Mouse (Mus musculus) liver, embryonic 13.5 days (tissue): ENCODE data around the gene Chst11. TPM values are rescaled to one million over a fixed set of nuclear protein-coding genes. Genes with fewer than 3 reads are reported as not detected.

ENCODE experiments used
- ATAC-seq: fragments of 200-750 bp; cut with Nextera tagmentation; 2 replicates; pipeline ENCODE4 v1.8.0; 2017; ENCODE audit warnings: low read depth, mild to moderate bottlenecking, moderate number of reproducible peaks, moderate library complexity
- DNase-seq: peaks from one replicate; pipeline ENCODE4 v3.0.0; 2022
- H3K27ac ChIP-seq: fragments of 300-500 bp; sonication (generic); 2 replicates; pipeline ENCODE4 v1.5.1; 2015; ENCODE audit warnings: moderate library complexity, mild to moderate bottlenecking, inconsistent platforms
- H3K27me3 ChIP-seq: fragments of 300-500 bp; sonication (generic); 2 replicates; pipeline ENCODE4 v1.6.1; 2015; ENCODE audit warnings: mild to moderate bottlenecking, inconsistent platforms
- H3K36me3 ChIP-seq: fragments of 300-500 bp; sonication (generic); 2 replicates; pipeline ENCODE4 v1.6.1; 2015; ENCODE audit warnings: mild to moderate bottlenecking, inconsistent platforms
- H3K4me1 ChIP-seq: fragments of 300-500 bp; sonication (generic); replicated peaks from 2 replicates; pipeline ENCODE4 v1.6.1; 2015; ENCODE audit warnings: inconsistent platforms
- H3K4me2 ChIP-seq: fragments of 300-500 bp; sonication (generic); 2 replicates; pipeline ENCODE4 v1.6.1; 2015; ENCODE audit warnings: inconsistent platforms, mild to moderate bottlenecking, moderate library complexity
- H3K4me3 ChIP-seq: fragments of 300-500 bp; sonication (generic); replicated peaks from 2 replicates; pipeline ENCODE4 v1.5.1; 2015; ENCODE audit warnings: mild to moderate bottlenecking, inconsistent platforms
- H3K9ac ChIP-seq: fragments of 300-500 bp; sonication (generic); 2 replicates; pipeline ENCODE4 v1.6.1; 2015; ENCODE audit warnings: mild to moderate bottlenecking, inconsistent platforms
- H3K9me3 ChIP-seq: fragments of 300-500 bp; sonication (generic); replicated peaks from 2 replicates; pipeline ENCODE4 v1.6.1; 2016; ENCODE audit warnings: inconsistent platforms
- WGBS: fragments of 180-500 bp; shearing (Covaris S2); methylation state at CpG from one replicate; pipeline ENCODE4 v1.1.7; 2015; ENCODE audit not compliant: insufficient replicate concordance; 5-methylcytosine and 5-hydroxymethylcytosine counted together
- polyA plus RNA-seq: library from polyadenylated mRNA; unstranded; fragments of >200 nt; fragmentation: Nextera tagmentation; extraction: Ambion mirVana; gene quantifications from 2 replicates; pipeline ENCODE4 v1.2.1, GENCODE M21; 2015

Chst11 gene
- polyA plus RNA-seq, 1 experiment from 2014 or later = 1.3 TPM

DNA sequence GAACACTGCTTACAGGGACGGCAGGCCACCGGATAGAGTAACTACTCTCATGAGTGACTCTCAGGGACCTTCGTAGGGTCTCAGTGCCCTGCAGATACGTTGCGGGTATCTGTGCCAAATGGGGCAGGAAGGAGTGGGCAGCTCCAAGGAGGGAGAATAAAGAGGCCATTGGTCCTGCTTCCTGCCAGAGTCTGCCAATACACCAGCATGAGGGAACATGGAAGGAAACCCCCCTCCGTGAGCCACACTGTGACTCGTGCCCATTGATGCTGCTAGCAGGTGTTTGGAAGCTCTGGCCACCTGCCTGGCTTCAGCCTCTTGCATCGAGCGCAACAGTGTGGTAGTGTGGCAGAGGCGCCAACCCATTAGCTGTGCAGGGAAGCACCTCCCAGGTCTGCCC lies 157.8 kb downstream of the Chst11 start:
- H3K4me2 ChIP-seq = no peak overlapping the region
- H3K9ac ChIP-seq = no peak overlapping the region
- H3K36me3 ChIP-seq = no peaks in the 10 kb centered on the region
- 80% methylated on average over 10 of the region's 10 CpGs for WGBS
- no peak overlapping the region for H3K4me3 ChIP-seq
- no peak overlapping the region for H3K27ac ChIP-seq
- H3K9me3 ChIP-seq = no peaks in the 10 kb centered on the region
- H3K27me3 ChIP-seq = no peaks in the 10 kb centered on the region
- ATAC-seq = no peak
- peaks cover 28% of the 10 kb centered on the region for H3K4me1 ChIP-seq
- no peak for DNase-seq

DNA sequence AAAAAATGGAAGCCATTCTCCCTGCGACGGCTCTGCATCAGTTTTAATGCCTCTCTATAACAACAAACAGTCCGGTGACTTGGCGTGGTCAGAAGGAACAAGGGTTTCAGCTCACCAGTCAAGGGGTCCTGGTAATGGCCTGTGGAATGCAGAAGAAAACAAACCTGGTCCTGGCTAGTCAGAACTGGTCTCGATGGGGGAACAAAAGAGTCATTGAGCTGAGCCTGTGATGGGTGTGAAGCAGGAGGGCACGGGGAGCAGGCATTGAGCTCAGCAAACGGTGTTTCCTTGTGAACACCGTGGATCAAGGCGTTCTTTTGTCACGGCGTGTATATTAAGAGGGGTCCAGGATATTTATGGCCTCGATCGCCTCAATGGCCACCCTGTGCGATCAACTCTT lies 160.5 kb downstream of the Chst11 start:
- Histone ChIP-seq H3K4me2 (no peak overlapping the region), H3K27me3 (no peaks in the 10 kb centered on the region), H3K4me3 (no peak overlapping the region), H3K36me3 (no peaks in the 10 kb centered on the region), H3K9ac (no peak overlapping the region), H3K4me1 (peaks cover 36% of the 10 kb centered on the region), H3K9me3 (no peaks in the 10 kb centered on the region), H3K27ac (no peak overlapping the region)
- no peak for ATAC-seq
- no peak for DNase-seq
- WGBS = 83% methylated on average over 14 of the region's 14 CpGs

DNA sequence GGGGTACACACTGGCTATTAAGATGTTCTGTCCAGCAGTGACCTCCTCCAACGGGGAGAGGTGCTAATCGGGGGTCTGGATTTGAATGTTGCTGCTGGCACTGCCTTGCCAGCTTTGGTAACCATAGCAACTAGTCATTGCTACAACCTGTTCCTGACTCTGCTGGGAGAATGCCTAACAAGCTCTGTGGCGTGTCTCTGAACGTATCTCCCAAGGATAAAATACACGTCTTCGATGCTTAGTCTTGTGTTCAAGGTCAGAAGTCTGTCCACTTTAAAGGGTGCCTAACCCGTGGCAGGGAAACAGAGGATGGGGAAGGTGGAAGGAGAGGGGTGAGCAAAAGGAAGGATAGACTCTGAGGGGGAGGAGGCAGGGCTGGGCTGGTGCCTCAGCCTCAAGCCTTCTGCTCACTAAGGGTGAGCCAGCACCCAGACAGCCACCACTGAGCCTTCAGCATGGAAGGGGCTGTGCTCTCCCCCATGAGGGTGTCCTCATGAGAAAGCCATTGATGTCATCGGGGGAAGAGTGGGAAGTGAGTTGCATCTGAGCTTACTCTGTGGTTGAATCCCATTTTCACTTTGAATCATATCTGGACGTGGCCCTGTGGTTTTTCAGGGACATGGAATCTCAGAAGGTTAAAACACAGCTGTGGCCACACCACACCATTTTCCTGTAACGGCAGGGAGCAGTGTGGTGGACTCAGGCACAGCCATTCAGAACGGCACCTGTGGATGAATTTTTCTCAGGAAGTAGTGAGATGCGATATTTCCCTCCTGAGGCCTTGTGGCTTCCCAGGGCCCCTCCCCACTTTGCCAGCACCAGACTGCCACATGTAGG lies 164.3 kb downstream of the Chst11 start:
- no peaks in the 10 kb centered on the region for H3K36me3 ChIP-seq
- ATAC-seq (no peak), DNase-seq (no peak)
- H3K27ac ChIP-seq = no peak overlapping the region
- no peak overlapping the region for H3K9ac ChIP-seq
- H3K9me3 ChIP-seq = no peaks in the 10 kb centered on the region
- no peak overlapping the region for H3K4me2 ChIP-seq
- no peaks in the 10 kb centered on the region for H3K27me3 ChIP-seq
- peaks cover 49% of the 10 kb centered on the region for H3K4me1 ChIP-seq
- H3K4me3 ChIP-seq = no peak overlapping the region
- 66% methylated on average over 12 of the region's 12 CpGs for WGBS

DNA sequence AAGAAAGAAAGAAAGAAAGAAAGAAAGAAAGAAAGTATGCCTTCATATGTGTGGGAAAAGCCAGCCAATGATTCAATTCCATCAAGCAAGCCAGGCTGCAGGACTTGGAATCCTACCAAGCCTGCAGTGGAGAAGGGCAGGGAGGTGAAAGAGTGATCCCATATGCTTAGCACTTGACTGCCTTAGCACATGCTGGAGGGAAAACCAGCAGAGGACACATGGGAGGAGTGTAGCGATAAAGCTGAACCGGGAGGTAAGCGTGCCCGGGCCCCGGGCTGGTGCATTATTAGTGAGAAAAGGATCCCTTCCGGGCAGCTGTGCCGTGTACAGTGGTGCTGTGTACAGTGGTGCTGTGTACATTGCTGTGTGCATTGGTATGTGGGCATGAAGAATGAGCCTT lies 165.3 kb downstream of the Chst11 start:
- no peak overlapping the region for H3K9ac ChIP-seq
- no peak overlapping the region for H3K27ac ChIP-seq
- H3K36me3 ChIP-seq = no peaks in the 10 kb centered on the region
- no peak overlapping the region for H3K4me2 ChIP-seq
- no peaks in the 10 kb centered on the region for H3K27me3 ChIP-seq
- WGBS = 86% methylated on average over 7 of the region's 7 CpGs
- peaks cover 59% of the 10 kb centered on the region for H3K4me1 ChIP-seq
- ATAC-seq = no peak
- DNase-seq = no peak
- H3K4me3 ChIP-seq = no peak overlapping the region
- no peaks in the 10 kb centered on the region for H3K9me3 ChIP-seq

DNA sequence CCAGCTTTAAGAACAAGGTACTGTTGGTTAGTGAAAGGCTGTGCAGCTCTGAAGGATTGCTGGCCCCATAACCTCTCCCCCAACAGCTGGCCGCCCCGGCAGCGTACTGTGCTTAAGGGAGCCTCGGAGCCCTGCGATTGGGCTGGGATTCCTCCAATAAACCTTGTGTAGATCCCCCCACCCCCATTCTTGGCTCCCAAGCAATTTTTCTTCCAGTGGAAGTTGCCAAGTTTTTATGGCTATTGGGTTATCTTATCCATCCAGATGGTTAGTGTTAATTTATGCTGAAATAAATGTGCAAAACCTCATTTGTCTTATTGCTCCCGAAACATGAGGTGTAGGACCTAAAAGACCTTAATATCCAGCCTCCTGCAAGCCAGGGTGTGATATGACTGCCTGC lies 166.1 kb downstream of the Chst11 start:
- no peak for ATAC-seq
- peaks cover 59% of the 10 kb centered on the region for H3K4me1 ChIP-seq
- H3K27me3 ChIP-seq = no peaks in the 10 kb centered on the region
- no peak for DNase-seq
- H3K4me2 ChIP-seq = no peak overlapping the region
- 81% methylated on average over 6 of the region's 6 CpGs for WGBS
- no peak overlapping the region; the same call in 1 of the 2 replicates for H3K27ac ChIP-seq
- no peak overlapping the region for H3K9ac ChIP-seq
- no peaks in the 10 kb centered on the region for H3K36me3 ChIP-seq
- H3K4me3 ChIP-seq = no peak overlapping the region
- no peaks in the 10 kb centered on the region for H3K9me3 ChIP-seq

DNA sequence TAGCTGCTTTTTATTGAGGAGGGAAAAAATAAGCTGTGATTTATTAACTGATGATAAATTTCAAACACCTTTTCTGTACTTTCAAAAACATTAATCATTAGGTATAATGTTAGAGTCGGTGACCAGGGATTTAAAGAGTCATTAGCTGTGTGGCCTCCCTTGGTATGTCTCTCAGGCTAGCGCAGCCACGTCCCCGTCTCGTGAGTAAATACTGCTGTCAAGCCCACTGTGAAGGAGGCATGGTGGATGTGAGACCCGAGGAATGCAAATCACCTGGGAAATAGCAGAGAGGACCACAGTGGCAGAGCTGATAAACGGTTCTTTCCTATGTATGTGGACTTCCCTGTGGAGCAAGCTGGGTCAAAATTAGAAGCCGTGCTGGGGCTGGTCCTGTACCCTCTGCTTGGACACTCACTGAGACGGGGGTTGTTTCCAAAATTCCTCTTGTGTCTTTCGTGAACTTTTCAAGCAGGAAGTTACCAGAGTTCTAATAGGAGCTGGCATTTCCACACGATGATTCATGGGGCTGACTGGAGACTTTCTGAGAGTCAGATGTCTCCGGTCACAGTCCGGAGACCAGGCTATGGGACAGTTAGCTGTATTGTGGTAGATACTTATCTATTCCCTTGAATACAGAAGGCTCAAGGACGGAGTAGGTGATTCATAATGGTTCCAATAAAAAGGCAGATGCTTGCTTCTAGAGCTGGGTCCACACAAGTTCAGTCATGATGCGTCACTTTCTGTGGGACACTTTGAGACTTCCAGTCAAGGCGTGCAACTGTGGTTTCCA lies 166.8 kb downstream of the Chst11 start:
- Histone ChIP-seq H3K9ac (peak overlapping the region; percentile 46; the same call in 1 of the 2 replicates), H3K36me3 (no peaks in the 10 kb centered on the region), H3K27ac (peak overlapping the region; percentile 48), H3K4me1 (peaks cover 61% of the 10 kb centered on the region), H3K4me3 (no peak overlapping the region), H3K9me3 (no peaks in the 10 kb centered on the region), H3K27me3 (no peaks in the 10 kb centered on the region), H3K4me2 (peak overlapping the region; percentile 60)
- DNase-seq (no peak), ATAC-seq (no peak)
- WGBS = 43% methylated on average over 16 of the region's 16 CpGs

DNA sequence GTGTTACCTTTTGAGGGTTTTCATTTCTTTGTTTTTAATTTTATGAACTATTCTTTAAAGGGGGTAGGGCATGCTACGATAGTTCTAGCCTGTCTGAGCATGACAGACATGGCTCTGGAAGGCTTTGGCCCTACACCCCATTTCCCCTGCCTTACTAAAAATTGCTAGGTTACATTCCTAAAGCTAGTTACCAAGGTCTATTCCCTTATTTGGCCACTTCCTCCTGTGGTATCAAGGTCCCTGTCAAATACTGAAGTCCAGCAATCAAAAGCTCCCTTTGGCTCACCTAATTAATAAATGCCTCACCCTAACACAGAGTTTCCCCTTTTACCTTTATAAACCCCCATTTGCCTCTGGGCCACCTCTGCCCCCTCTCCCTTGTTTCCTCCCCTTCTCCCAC lies 167.4 kb downstream of the Chst11 start:
- peak overlapping the region; percentile 60 for H3K4me2 ChIP-seq

DNA sequence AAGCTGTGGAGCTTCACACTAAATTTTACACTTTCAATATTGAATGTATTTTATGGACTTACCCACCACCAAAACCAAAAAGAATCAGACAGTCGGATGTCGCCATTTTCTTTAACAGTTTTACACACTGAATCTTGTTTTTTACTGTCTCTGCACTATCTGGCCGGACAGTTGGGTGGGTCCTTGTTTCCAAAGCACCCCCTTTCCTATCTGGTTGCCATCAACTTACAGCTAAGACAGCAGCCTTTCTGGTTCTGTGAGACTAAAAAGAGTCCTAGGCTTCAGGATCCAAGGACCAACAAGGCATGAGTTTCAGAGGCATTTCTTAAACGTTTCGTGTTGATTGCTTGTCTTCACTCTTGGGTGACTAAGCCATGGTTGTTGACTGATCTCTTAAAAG lies 168.1 kb downstream of the Chst11 start:
- peaks cover 61% of the 10 kb centered on the region for H3K4me1 ChIP-seq
- no peaks in the 10 kb centered on the region for H3K27me3 ChIP-seq
- H3K4me3 ChIP-seq = peak overlapping the region; percentile 35
- peak overlapping the region; percentile 46 for H3K9ac ChIP-seq
- peak; percentile 85 for ATAC-seq
- H3K4me2 ChIP-seq = peak overlapping the region; percentile 60
- DNase-seq = peak; percentile 41
- H3K27ac ChIP-seq = peak overlapping the region; percentile 78
- WGBS = 26% methylated on average over 5 of the region's 5 CpGs
- no peaks in the 10 kb centered on the region for H3K9me3 ChIP-seq
- H3K36me3 ChIP-seq = no peaks in the 10 kb centered on the region

More for the DNA sequence above, 167.4 kb downstream of the Chst11 start:
- WGBS = 59% methylated on average over 1 of the region's 1 CpGs
- DNase-seq (no peak), ATAC-seq (no peak)
- H3K36me3 ChIP-seq = no peaks in the 10 kb centered on the region
- H3K4me1 ChIP-seq = peaks cover 63% of the 10 kb centered on the region
- peak overlapping the region; percentile 35; the same call in 1 of the 2 replicates for H3K4me3 ChIP-seq
- no peaks in the 10 kb centered on the region for H3K27me3 ChIP-seq
- no peaks in the 10 kb centered on the region for H3K9me3 ChIP-seq
- H3K9ac ChIP-seq = peak overlapping the region; percentile 46
- peak overlapping the region; percentile 78 for H3K27ac ChIP-seq

DNA sequence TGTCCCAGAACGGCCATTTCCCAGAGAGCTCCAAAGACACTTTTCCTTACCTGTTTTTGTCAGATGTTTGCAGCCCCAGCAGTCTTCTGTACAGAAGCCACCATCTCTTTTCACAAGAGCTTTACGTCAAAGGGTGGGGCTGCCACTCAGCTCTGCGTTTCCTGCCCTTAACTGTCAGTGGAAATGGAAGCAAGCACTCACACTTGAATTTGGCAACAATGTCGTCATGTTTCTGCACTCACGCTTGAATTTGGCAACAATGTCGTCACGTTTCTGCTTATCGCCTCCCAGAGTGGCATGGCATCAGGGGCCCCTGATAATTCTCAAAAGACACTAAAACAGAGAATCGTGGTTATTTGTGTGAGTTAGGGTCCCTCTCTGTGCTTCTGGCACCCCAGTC lies 168.6 kb downstream of the Chst11 start:
- peaks cover 61% of the 10 kb centered on the region for H3K4me1 ChIP-seq
- H3K27me3 ChIP-seq = no peaks in the 10 kb centered on the region
- 15% methylated on average over 9 of the region's 9 CpGs for WGBS
- peak overlapping the region; percentile 35 for H3K4me3 ChIP-seq
- ATAC-seq = peak; percentile 76
- H3K9me3 ChIP-seq = no peaks in the 10 kb centered on the region
- no peaks in the 10 kb centered on the region for H3K36me3 ChIP-seq
- peak; percentile 30 for DNase-seq
- peak overlapping the region; percentile 60 for H3K4me2 ChIP-seq
- H3K9ac ChIP-seq = peak overlapping the region; percentile 46
- H3K27ac ChIP-seq = peak overlapping the region; percentile 78

DNA sequence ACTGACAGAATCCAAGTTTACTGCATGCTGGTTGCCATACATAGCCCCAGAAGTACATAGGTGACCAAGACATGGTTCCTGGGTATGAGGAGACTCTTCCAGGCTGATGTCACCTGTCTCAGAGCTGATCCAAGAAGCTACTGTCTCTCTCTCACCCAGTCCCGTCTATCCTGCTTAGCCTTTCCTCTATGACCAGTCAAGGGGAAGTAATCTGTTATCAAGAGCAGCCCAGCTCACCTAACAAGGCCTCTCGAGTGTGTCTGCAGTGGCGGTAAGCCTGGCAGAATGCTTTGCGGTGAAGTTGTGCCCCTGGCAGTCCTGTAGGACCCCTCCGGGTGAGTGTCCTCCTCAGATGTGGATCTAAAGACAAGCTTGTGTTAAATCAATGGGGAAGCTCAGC lies 172.0 kb downstream of the Chst11 start:
- Histone ChIP-seq H3K4me3 (no peak overlapping the region), H3K36me3 (no peaks in the 10 kb centered on the region), H3K4me2 (no peak overlapping the region), H3K4me1 (peaks cover 52% of the 10 kb centered on the region), H3K27ac (no peak overlapping the region), H3K27me3 (no peaks in the 10 kb centered on the region), H3K9me3 (no peaks in the 10 kb centered on the region), H3K9ac (no peak overlapping the region)
- DNase-seq (no peak), ATAC-seq (no peak)
- WGBS = 40% methylated on average over 5 of the region's 5 CpGs

DNA sequence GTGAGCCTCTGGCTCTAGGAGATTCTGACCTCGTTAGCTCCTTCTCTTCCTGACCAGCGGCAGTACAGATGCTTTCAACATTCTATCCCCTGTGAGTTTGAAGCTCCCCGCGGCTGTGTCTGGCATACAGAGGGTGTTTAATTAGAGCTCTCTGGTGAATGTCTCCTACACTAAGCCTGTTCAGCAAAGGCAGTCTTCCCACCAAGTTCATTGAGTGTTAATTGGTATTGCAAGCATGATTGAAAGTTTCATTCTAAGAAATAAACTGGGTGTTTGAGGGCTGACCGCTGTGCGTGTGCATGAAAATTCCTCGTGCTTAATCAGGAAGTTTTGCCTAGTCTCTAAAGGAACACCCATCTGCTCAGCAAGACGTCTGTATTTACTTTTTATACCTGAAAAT lies 173.0 kb downstream of the Chst11 start:
- Histone ChIP-seq H3K36me3 (no peaks in the 10 kb centered on the region), H3K27me3 (no peaks in the 10 kb centered on the region), H3K4me2 (no peak overlapping the region), H3K4me1 (peaks cover 46% of the 10 kb centered on the region), H3K27ac (no peak overlapping the region), H3K4me3 (no peak overlapping the region), H3K9ac (no peak overlapping the region), H3K9me3 (no peaks in the 10 kb centered on the region)
- no peak for ATAC-seq
- no peak for DNase-seq
- 66% methylated on average over 8 of the region's 8 CpGs for WGBS
